Mouse (Mus musculus) splenic B cell, adult 2 months (primary cell): Measurements from ENCODE around the gene Chic2.
A peak's percentile ranks its signal among the peaks of the same experiment; 100 is the strongest.

Experiments
- DNase-seq: peaks from one replicate; pipeline ENCODE4 v3.0.0-alpha.2; 2011; ENCODE audit warnings: low read depth, low spot score
- H3K27me3 ChIP-seq: 2 replicates; pipeline ENCODE4 v1.6.1; 2012; ENCODE audit warnings: mild to moderate bottlenecking, low read length, moderate library complexity, mixed read lengths; ENCODE audit not compliant: control insufficient read depth, poor library complexity, insufficient read depth, severe bottlenecking
- H3K36me3 ChIP-seq: 2 replicates; pipeline ENCODE4 v1.6.1; 2012; ENCODE audit warnings: mild to moderate bottlenecking, low read length, moderate library complexity, mixed read lengths; ENCODE audit not compliant: control insufficient read depth, poor library complexity, insufficient read depth, severe bottlenecking

Gene Chic2

GRCm38 (mm10) chr5:75074132-75074531, 29.6 kb upstream of the Chic2 start:
- H3K27me3 ChIP-seq = no peaks in the 10 kb centered on the region; the same call in 1 of the 2 replicates
- no peaks in the 10 kb centered on the region for H3K36me3 ChIP-seq
- DNase-seq = no peak

DNA sequence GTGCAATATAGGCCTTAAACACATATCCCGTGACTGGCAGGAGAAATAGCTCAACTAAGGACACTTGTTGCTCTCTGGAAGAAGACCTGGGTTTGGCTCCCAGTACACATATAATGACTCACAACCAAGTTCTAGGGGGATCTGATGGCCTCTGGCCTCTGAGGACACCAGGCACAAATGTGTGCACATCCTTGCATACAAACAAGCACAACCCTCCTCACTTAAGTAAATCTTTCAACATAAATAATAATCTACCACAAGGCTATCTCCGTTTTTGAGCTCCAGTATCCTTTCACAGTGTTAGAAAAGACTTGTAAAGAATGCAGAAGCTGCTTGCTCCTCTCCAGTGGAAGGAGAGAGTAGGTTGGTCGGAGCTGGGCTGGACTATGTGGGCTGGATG, 29.1 kb upstream of the Chic2 start:
- no peaks in the 10 kb centered on the region for H3K36me3 ChIP-seq

DNA sequence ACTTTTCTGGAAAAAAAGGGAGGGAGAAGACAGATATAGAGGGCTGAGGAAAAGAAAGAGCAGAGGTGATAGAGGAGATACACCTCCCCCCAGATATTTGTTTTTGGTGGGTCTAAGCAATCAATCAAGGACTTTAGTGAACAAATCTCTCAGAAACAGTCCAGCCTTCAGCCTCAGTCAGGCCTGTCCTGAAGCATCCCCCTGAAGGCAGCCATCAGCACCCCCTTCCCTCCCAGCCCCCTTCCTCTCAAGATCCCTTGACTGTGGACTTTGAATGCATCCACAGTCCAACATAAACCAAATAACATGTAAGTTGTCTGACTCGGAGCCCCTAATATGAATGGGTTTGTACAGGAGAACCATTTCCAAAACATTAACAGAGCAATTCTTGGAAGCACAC, 28.6 kb upstream of the Chic2 start:
- no peaks in the 10 kb centered on the region for H3K27me3 ChIP-seq
- no peaks in the 10 kb centered on the region for H3K36me3 ChIP-seq
- DNase-seq = no peak

More for the DNA sequence above, 29.1 kb upstream of the Chic2 start:
- no peak for DNase-seq
- no peaks in the 10 kb centered on the region; the same call in 1 of the 2 replicates for H3K27me3 ChIP-seq

DNA sequence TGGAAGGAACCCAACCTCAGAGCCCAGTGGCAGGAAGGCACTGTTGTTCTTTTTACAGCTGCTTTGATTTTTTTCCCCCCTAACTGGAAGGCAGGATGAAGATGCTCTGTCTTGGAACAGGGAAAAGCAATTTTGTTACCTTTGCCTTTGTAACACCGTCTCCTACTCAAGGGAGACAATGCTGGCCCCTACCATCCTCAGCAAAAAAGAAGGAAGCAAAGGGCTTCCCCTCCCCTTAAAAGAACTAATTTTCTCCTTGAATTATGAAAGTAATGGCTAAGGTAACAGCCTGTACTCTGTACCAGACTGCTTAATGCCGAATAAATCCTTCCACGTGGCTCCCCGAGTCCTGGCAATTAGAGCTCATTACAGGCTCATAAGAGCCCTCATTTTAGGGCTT, 28.0 kb upstream of the Chic2 start:
- no peak for DNase-seq
- no peaks in the 10 kb centered on the region for H3K27me3 ChIP-seq
- no peaks in the 10 kb centered on the region for H3K36me3 ChIP-seq

DNA sequence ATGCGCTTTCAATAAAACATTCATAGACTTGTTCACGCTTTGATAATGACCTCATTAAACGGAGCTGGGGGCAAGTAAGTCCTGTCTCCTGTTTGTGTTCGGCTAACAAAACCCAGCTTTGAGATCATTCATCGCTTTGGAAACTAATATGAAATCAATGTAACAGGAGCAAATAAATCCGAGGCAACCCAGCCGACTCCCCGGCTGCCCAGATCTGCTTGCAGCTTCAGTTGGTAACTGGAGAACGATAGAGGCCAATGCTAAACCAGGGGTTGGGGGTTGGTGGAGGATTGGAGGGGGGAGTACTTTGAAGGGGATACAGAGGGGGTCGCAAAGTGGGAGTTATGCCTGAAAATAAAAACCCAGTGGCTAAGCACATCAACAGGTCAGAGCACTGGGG, 27.4 kb upstream of the Chic2 start:
- no peaks in the 10 kb centered on the region for H3K27me3 ChIP-seq
- no peaks in the 10 kb centered on the region for H3K36me3 ChIP-seq
- no peak for DNase-seq

GRCm38 (mm10) chr5:75070656-75071375, 26.2 kb upstream of the Chic2 start:
- Histone ChIP-seq H3K36me3 (no peaks in the 10 kb centered on the region), H3K27me3 (no peaks in the 10 kb centered on the region)
- no peak for DNase-seq

DNA sequence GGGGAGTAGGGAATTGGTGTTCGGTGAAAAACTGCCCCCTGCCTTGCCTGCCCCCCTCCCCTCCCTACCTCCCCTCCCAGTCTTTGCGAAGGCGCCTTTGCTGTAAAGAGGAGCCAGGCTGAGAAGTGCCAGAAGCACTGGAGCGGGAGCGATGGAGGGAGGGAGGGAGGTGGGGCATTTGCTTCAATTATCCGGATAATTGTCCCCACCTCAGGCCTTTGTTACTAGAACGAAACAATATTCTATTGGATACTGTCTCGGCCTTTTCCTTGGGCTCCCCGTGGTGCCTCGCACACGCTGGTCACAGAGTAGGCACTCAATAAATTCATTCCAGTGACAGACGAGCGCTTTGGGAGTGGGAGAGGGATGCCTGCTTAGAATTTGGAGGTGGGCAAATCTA, 25.6 kb upstream of the Chic2 start:
- DNase-seq = no peak
- no peaks in the 10 kb centered on the region for H3K36me3 ChIP-seq
- no peaks in the 10 kb centered on the region for H3K27me3 ChIP-seq

GRCm38 (mm10) chr5:75067125-75067756, 22.7 kb upstream of the Chic2 start:
- DNase-seq = peak; percentile 89
- no peaks in the 10 kb centered on the region for H3K27me3 ChIP-seq
- no peaks in the 10 kb centered on the region for H3K36me3 ChIP-seq

DNA sequence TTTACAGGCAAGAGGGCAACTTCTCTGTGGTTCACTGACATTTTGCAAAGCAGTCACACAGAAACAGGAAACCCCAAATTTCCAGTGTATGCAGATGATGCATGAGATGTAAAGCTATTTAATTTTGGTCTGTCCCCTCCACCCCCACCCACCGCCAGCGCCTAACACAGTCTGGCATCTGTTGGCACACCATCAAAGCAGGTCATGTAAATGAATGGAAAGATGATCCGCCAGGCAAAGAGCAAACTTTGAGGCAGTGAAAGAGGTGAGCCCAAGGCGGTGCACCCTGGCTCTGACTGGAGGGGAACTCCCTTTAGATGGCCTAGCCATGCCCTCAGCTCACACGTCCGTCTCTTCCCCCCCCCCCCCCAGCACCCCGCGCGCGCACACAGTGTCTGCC, 22.1 kb upstream of the Chic2 start:
- DNase-seq = peak; percentile 84
- Histone ChIP-seq H3K27me3 (no peaks in the 10 kb centered on the region), H3K36me3 (no peaks in the 10 kb centered on the region)

DNA sequence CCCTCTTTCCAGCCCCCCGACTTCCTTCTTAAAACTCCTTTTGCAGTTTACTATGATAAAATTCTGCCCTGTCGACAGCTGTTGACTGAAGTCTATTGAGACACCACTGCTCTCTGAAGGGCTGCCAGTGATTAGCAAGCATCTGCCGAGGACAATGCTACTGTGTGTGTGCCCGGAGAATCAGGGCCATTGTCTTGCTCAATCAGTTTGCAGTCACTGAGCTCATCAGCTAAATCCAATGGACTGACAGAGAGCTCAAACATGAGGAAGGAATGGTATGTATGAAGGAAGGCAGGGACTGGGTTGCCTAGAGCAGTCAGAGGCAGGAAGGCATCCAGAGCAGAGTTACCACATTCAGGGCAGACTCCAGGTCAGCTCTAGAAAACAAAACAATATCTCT, 18.6 kb upstream of the Chic2 start:
- no peaks in the 10 kb centered on the region for H3K36me3 ChIP-seq
- no peak for DNase-seq
- H3K27me3 ChIP-seq = no peaks in the 10 kb centered on the region

GRCm38 (mm10) chr5:75051109-75051508, 6.5 kb upstream of the Chic2 start:
- Histone ChIP-seq H3K27me3 (no peaks in the 10 kb centered on the region), H3K36me3 (no peaks in the 10 kb centered on the region)
- peak; percentile 46 for DNase-seq

GRCm38 (mm10) chr5:75046681-75047321, 2.2 kb upstream of the Chic2 start:
- Histone ChIP-seq H3K27me3 (no peaks in the 10 kb centered on the region), H3K36me3 (no peaks in the 10 kb centered on the region)
- DNase-seq = no peak

DNA sequence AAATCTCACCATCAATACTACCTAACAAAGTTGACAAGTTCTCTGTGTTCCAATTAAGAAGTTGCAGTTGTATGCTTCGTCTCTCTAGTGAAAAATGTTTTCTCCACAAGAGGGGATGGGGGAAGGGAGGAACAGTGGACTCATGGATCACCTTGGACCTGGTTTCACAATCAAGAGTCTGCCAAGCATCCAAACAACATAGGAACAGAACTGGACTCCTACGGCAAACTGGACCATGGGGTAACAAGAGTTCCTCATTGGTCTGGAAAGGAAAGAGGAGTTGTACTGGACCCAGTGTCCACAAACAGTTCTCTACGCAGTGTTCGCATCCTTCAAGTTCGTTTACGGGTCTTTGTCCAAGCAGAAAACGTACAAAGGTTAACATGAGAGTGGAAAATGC, 797 bp upstream of the Chic2 start:
- DNase-seq = no peak
- Histone ChIP-seq H3K27me3 (no peaks in the 10 kb centered on the region), H3K36me3 (no peaks in the 10 kb centered on the region)

- no peaks in the 10 kb centered on the region for H3K36me3 ChIP-seq
- H3K27me3 ChIP-seq = no peaks in the 10 kb centered on the region
- DNase-seq = peak; percentile 38
These were observed 813 bp downstream of the Chic2 start for GRCm38 (mm10) chr5:75043621-75044301.

GRCm38 (mm10) chr5:75043011-75043445, 1.5 kb downstream of the Chic2 start:
- no peaks in the 10 kb centered on the region for H3K27me3 ChIP-seq
- no peaks in the 10 kb centered on the region for H3K36me3 ChIP-seq
- DNase-seq = no peak
